Mouse (Mus musculus): Measurements from ENCODE around the gene Smurf1. TPM values are rescaled to one million over a fixed set of nuclear protein-coding genes. Genes with fewer than 3 reads are reported as not detected.

The Smurf1 gene
- polyA plus RNA-seq, 1 experiment, result 23.2 TPM

GRCm38 (mm10) chr5:144870782-144871181 lies 94.9 kb downstream of the Smurf1 start:
- no peak for DNase-seq (ENCODE audit: low spot score)

- DNase-seq (ENCODE audit: low spot score), result no peak
Observed at GRCm38 (mm10) chr5:144869466-144869865, 96.2 kb downstream of the Smurf1 start.

- DNase-seq (ENCODE audit: low spot score), result no peak
Observed at GRCm38 (mm10) chr5:144866923-144867322, 98.7 kb downstream of the Smurf1 start.

GRCm38 (mm10) chr5:144860913-144861312 lies 104.7 kb downstream of the Smurf1 start:
- DNase-seq (ENCODE audit: low spot score), result no peak

- no peak for DNase-seq (ENCODE audit: low spot score)
Observed at GRCm38 (mm10) chr5:144859284-144859683, 106.4 kb downstream of the Smurf1 start.

GRCm38 (mm10) chr5:144858527-144858926 lies 107.1 kb downstream of the Smurf1 start:
- DNase-seq (ENCODE audit: low spot score), result no peak

DNA sequence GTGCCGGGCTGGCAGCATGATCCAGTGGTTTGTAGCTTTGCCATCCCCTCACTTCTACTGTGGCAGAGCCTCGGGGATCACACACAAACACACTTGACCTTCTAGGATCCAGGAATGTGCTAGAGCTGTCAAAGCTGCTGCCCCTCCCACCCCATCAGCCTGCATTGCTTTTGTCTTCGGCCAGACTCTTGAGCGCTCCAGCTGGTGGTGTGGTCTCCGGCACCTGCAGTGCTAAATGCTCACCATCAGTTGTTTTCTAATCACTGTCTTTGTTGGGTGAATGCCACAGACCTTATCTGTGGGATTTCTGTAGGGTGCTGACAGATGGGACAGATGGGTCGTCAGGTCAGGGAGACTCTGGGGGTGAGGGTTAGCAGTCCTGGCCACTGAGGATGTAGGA lies 109.7 kb downstream of the Smurf1 start:
- no peak for DNase-seq (ENCODE audit: low spot score)

DNA sequence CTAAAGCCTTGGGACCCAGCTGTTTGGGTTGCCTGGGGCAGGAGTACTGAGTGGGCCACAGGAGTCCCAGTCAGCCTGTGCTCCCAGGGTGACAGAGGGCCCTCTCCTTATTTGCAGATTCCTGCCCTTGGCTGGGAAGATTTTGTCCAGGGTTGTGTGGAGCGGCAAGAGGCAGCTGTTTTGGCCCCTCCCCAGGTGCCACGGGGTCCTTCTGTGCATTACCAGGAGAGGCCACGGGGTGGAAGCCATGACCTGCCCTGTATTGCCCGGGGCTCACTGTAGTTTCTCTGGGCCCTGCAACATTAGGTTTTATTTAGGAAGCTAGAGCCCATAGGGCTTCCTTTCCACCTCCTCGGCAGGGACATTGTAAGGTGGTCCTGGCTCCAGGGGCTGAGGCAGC lies 111.7 kb downstream of the Smurf1 start:
- no peak for DNase-seq (ENCODE audit: low spot score)

DNA sequence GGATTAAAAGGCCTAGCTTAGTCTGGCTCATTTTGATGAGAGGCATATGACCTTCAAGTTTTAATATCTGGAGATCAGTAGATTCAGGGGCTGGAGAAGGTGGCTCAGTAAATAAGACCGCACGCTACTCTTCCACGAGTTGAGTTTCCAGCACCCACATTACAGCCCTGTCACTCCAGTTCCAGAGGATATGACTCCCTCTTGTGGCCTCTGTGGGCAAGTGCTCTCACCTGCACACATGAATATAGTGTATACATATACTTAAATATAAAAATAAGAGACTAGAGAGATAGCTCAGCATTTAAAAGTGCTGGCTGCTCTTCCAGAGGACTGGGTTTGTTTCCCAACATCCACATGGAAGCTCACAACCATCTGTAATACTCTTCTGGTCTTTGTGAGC lies 113.8 kb downstream of the Smurf1 start:
- DNase-seq (ENCODE audit: low spot score), result no peak

GRCm38 (mm10) chr5:144849932-144850331 lies 115.7 kb downstream of the Smurf1 start:
- DNase-seq (ENCODE audit: low spot score), result no peak

- no peak for DNase-seq (ENCODE audit: low spot score)
Observed at GRCm38 (mm10) chr5:144848735-144849134, 116.9 kb downstream of the Smurf1 start.

GRCm38 (mm10) chr5:144845352-144845751 lies 120.3 kb downstream of the Smurf1 start:
- DNase-seq (ENCODE audit: low spot score), result no peak

DNA sequence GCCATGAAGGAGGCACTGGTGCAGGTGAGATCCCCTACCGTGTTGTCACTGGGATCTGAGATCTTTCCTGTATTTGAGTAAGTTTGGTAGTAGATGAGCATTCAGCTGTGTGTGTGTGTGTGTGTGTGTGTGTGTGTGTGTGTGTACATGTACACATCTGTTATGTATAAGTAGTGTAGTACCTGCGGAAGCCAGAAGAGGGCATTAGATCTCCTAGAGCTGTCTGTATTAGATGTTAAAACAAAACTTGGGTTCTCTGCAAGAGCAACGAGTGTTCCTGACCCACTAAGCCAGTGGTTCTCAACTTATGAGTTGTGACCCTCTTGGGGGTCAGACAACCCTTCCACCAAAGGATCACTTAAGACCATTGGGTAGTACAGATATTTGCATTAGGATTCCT lies 129.5 kb downstream of the Smurf1 start:
- DNase-seq (ENCODE audit: low spot score), result no peak

DNA sequence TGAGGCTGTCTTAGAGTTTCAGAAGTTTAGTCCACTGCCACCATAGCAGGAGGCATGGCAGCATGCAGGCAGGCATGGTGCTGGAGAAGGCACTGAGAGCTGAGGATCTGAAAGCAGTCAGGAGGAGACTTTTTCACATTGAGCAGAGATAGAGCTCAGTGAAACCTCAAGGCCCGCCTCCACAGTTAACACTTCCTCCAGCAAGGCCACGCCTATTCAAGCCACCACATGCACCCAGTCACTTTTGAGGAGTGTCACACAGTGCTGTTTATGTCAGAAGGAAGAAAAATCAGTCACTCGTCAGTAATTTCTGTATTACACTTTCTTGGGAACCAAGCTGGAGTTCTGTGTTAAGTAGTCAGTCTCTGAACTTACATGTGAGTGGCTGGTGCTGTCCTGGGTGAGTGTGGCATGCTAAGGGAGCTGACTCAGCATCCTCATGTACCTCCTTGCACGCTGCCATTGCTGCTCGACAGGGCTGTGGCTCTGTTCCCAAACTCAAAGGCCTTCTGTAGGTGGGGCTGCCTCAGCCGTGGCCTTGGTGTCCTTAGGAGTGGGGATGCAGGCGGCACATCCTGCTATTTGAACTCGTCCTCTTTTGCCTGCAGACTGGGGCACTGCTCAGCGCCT lies 133.7 kb downstream of the Smurf1 start:
- no peak for DNase-seq (ENCODE audit: low spot score)

- DNase-seq (ENCODE audit: low spot score), result no peak
Observed at GRCm38 (mm10) chr5:144829631-144830030, 136.0 kb downstream of the Smurf1 start.

DNA sequence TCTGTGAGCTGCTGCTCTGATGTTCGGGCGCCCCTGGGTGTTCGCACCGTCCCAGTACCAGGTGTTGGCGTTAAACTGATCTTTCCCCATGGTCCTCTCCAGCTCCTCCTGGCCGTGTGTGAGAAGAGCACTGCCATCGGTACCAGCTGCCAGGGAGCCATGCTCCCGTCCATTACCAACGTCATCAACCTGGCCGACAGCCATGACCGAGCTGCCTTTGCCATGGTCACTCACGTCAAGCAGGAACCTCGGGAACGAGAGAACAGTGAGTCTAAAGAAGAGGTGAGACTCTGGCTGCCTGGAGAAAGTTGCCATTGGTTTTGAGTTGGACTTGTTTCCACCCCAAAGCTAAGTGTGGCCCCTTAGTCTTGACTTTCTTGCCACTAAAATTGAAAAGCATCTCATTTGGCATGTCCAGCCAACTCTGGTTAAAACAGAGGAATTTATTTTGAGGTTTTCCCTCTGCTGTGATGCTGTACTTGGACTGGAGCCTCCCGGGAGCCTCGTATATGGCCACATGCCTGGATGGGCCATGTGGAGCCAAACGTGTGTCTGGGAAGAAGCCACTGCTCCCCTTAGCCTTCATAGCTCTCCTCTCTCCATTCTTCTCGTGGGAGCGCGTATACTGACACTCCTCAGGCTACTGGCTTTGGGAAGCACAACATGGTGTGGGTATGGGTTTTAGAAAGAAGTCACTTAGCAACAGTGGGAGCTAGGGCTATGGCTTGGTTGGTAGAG lies 137.1 kb downstream of the Smurf1 start:
- DNase-seq (ENCODE audit: low spot score), result no peak

Other genes starting within 250 kb of the Smurf1 start
- gene Tmem130, start 204.0 kb downstream of the Smurf1 start, polyA plus RNA-seq (2012; rRNA removed), result 0.16 and 0.19 TPM in 2 replicates
- gene Trrap, start 198.1 kb downstream of the Smurf1 start, polyA plus RNA-seq (2012; rRNA removed), result 75.9 and 84.6 TPM in 2 replicates
- gene Gm4871, start 66.9 kb upstream of the Smurf1 start, polyA plus RNA-seq (2012; rRNA removed), result not detected in 2 replicates
- not detected in 2 replicates for gene 1700018F24Rik, start 77.1 kb upstream of the Smurf1 start, polyA plus RNA-seq (2012; rRNA removed)
- gene Arpc1a, start 118.0 kb upstream of the Smurf1 start, polyA plus RNA-seq (2012; rRNA removed), result 284 and 341 TPM in 2 replicates
- not detected in 2 replicates for gene Kpna7, start 118.2 kb upstream of the Smurf1 start, polyA plus RNA-seq (2012; rRNA removed)
- 410 and 483 TPM in 2 replicates for gene Arpc1b, start 148.4 kb upstream of the Smurf1 start, polyA plus RNA-seq (2012; rRNA removed)
- 51.4 and 62.5 TPM in 2 replicates for gene Pdap1, start 174.4 kb upstream of the Smurf1 start, polyA plus RNA-seq (2012; rRNA removed)
- 80.5 and 98.6 TPM in 2 replicates for gene Bud31, start 174.5 kb upstream of the Smurf1 start, polyA plus RNA-seq (2012; rRNA removed)
- gene Ptcd1, start 201.3 kb upstream of the Smurf1 start, polyA plus RNA-seq (2012; rRNA removed), result 12.9 TPM in 2 replicates
- gene Cpsf4, start 201.4 kb upstream of the Smurf1 start, polyA plus RNA-seq (2012; rRNA removed), result 20.4 and 25.4 TPM in 2 replicates
- gene Atp5j2, start 226.2 kb upstream of the Smurf1 start, polyA plus RNA-seq (2012; rRNA removed), result 266 and 278 TPM in 2 replicates
- 6.8 and 7.4 TPM in 2 replicates for gene Zkscan14, start 236.0 kb upstream of the Smurf1 start, polyA plus RNA-seq (2012; rRNA removed)
- 7.4 and 9.1 TPM in 2 replicates for gene Zkscan5, start 238.7 kb upstream of the Smurf1 start, polyA plus RNA-seq (2012; rRNA removed)

Data from urinary bladder, adult 2 months (tissue).